Mouse (Mus musculus): Measurements from ENCODE around the gene Nop58. TPM values are rescaled to one million over a fixed set of nuclear protein-coding genes. Genes with fewer than 3 reads are reported as not detected.
"Not testable (repeated sequence)": the region's sequence is repeated elsewhere in the genome, so short reads cannot be mapped to it uniquely, and the experiment has no call there.

The Nop58 gene
- total RNA-seq (2021) = 10 to 100 TPM; 25.8 to 28.6 TPM
- long read RNA-seq, experiment 1, full-length matches to known transcripts = 3 of 5 reads
- long read RNA-seq, experiment 1, partial matches to known transcripts = 0 of 5 reads
- long read RNA-seq, experiment 1, other reads (novel, unspliced or antisense) = 2 of 5 reads
- long read RNA-seq, experiment 2, full-length matches to known transcripts = 4 of 5 reads
- long read RNA-seq, experiment 2, partial matches to known transcripts = 0 of 5 reads
- long read RNA-seq, experiment 2, other reads (novel, unspliced or antisense) = 1 of 5 reads

- intact Hi-C loops (cut with DNase I) = loop anchor here (10.0 kb wide), 2 partner anchors 200 to 410 kb away; partner anchors contain the start of genes Carf, Fzd7 and Wdr12
- Histone ChIP-seq H3K4me3 (peak within 1 kb of the TSS; percentile 83), H3K27ac (peak within 1 kb of the TSS; percentile 86)
- no peak for TF ChIP-seq CTCF (IDR thresholded peaks at IDR 0.05)
- DNase-seq = peak; percentile 88
Measured at GRCm38 (mm10) chr1:59684819-59685755, at the start of gene Nop58. TSS of gene Nop58 (plus strand) at chr1:59684971.

GRCm38 (mm10) chr1:59636349-59636748 is 48.4 kb upstream of the Nop58 start:
- no peak for TF ChIP-seq CTCF (IDR thresholded peaks at IDR 0.05)
- Histone ChIP-seq H3K27ac (no peak overlapping the region), H3K4me3 (no peak overlapping the region)
- intact Hi-C loops (cut with DNase I) = no loop called here
- DNase-seq = no peak

GRCm38 (mm10) chr1:59638371-59638770 is 46.4 kb upstream of the Nop58 start:
- no peak for DNase-seq
- intact Hi-C loops (cut with DNase I) = no loop called here
- H3K4me3 ChIP-seq = no peak overlapping the region
- H3K27ac ChIP-seq = no peak overlapping the region
- TF ChIP-seq CTCF (IDR thresholded peaks at IDR 0.05) = no peak

GRCm38 (mm10) chr1:59642488-59642887 is 42.3 kb upstream of the Nop58 start:
- intact Hi-C loops (cut with DNase I) = no loop called here
- DNase-seq = no peak
- no peak for TF ChIP-seq CTCF (IDR thresholded peaks at IDR 0.05)
- Histone ChIP-seq H3K27ac (no peak overlapping the region), H3K4me3 (no peak overlapping the region)

- intact Hi-C loops (cut with DNase I); DNase-seq; H3K27ac ChIP-seq; H3K4me3 ChIP-seq: not testable (repeated sequence)
Measured at GRCm38 (mm10) chr1:59646502-59646901, 38.3 kb upstream of the Nop58 start.

- DNase-seq = no peak
- Histone ChIP-seq H3K4me3 (no peak overlapping the region), H3K27ac (no peak overlapping the region)
- no peak for TF ChIP-seq CTCF (IDR thresholded peaks at IDR 0.05)
- intact Hi-C loops (cut with DNase I) = no loop called here
Measured at GRCm38 (mm10) chr1:59651201-59651819, 33.5 kb upstream of the Nop58 start.

- DNase-seq = no peak
- TF ChIP-seq CTCF (IDR thresholded peaks at IDR 0.05) = no peak
- Histone ChIP-seq H3K27ac (no peak overlapping the region), H3K4me3 (no peak overlapping the region)
- intact Hi-C loops (cut with DNase I) = no loop called here
Measured at GRCm38 (mm10) chr1:59653243-59653911, 31.4 kb upstream of the Nop58 start.

- TF ChIP-seq CTCF (IDR thresholded peaks at IDR 0.05) = no peak
- intact Hi-C loops (cut with DNase I) = no loop called here
- Histone ChIP-seq H3K4me3 (no peak overlapping the region), H3K27ac (no peak overlapping the region)
- DNase-seq = no peak
Measured at GRCm38 (mm10) chr1:59656244-59657171, 28.3 kb upstream of the Nop58 start.

GRCm38 (mm10) chr1:59663456-59664135 is 21.2 kb upstream of the Nop58 start:
- no peak for DNase-seq
- no peak for TF ChIP-seq CTCF (IDR thresholded peaks at IDR 0.05)
- intact Hi-C loops (cut with DNase I) = no loop called here
- H3K4me3 ChIP-seq = no peak overlapping the region
- no peak overlapping the region for H3K27ac ChIP-seq

- no peak for DNase-seq
- Histone ChIP-seq H3K27ac (no peak overlapping the region), H3K4me3 (peak overlapping the region; percentile 88)
- intact Hi-C loops (cut with DNase I) = no loop called here
- TF ChIP-seq CTCF (IDR thresholded peaks at IDR 0.05) = no peak
Measured at GRCm38 (mm10) chr1:59668871-59669270, 15.9 kb upstream of the Nop58 start.
